Mouse (Mus musculus) MN1 (cell line): Measurements from ENCODE around the gene Il21r.
A peak's percentile ranks its signal among the peaks of the same experiment; 100 is the strongest.

Source experiments
- DNase-seq: peaks from one replicate; pipeline ENCODE4 v3.0.0-alpha.2; 2016; ENCODE audit warnings: low spot score

Il21r gene

DNA sequence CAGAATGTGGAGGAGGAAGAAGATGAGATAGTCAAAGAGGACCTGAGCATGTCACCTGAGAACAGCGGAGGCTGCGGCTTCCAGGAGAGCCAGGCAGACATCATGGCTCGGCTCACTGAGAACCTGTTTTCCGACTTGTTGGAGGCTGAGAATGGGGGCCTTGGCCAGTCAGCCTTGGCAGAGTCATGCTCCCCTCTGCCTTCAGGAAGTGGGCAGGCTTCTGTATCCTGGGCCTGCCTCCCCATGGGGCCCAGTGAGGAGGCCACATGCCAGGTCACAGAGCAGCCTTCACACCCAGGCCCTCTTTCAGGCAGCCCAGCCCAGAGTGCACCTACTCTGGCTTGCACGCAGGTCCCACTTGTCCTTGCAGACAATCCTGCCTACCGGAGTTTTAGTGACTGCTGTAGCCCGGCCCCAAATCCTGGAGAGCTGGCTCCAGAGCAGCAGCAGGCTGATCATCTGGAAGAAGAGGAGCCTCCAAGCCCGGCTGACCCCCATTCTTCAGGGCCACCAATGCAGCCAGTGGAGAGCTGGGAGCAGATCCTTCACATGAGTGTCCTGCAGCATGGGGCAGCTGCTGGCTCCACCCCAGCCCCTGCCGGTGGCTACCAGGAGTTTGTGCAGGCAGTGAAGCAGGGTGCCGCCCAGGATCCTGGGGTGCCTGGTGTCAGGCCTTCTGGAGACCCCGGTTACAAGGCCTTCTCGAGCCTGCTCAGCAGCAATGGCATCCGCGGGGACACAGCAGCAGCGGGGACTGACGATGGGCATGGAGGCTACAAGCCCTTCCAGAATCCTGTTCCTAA is 27.3 kb upstream of the Il21r start:
- no peak for DNase-seq

DNA sequence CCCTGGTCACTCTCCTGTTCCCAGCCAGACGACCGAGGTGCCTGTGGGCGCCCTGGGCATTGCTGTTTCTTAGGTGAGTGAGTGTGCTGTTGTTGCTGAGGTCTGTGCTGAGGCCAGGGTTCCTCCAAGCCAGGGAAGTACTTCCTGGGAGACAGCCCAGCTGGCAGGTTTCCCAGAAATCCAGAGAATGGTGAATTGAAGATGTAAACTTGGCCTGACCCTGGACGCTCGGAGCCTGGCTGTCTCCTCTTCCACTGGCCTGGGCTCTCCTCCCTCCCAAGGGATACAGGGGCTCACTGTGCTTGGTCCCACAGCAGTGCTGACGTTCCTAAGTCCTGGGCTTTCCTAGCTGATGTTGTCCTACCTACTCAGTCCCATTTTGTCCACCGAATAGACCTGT is 26.2 kb upstream of the Il21r start:
- DNase-seq: peak; percentile 92

DNA sequence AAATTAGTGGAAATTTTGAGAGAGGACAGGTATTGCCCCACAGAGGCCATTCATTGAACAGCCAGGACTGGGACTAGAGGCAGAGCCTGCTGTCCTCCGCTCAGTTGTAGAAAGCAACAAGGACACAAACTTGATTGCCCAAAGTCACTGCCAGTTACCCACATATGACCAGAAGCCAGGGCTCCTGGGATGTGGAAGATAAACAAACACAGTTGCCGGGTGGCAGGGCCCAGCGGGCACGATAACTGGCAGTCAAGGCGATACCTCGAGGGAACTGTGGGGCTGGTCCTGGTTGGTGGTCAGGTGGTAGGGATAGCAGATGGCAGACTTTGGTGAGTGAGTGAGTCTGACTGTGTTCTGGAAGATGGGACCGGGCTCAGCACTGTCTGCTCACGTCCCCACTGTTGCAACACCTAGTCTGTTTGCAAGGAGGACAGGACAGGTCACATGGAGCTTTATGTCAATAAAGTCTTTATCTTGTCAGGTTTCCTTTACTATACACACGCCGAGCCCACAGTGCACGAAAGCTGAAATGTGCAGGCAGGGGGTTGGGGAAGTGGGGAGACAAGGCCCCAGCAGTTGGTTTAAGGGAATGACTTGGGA is 25.6 kb upstream of the Il21r start:
- peak; percentile 61 for DNase-seq

DNA sequence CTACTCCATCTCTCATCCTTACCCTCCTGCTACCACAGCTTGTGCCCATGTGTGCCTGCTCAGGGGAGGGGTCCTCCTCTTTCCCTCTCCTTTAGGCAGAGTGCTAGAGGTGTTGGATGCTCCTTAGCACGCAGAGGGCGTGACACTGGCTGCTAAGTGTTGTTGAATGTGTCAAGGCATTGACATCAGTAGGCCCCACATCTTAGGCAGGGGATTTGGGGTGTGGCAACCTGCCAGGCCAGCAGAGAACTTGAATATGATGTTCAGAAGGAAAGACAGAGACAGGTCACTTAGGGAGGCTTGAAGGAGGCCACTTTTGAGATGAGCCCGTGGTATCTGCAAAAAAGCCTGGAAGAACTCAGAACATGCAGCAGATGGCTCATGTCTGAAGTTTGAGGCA is 25.1 kb upstream of the Il21r start:
- peak; percentile 11 for DNase-seq

DNA sequence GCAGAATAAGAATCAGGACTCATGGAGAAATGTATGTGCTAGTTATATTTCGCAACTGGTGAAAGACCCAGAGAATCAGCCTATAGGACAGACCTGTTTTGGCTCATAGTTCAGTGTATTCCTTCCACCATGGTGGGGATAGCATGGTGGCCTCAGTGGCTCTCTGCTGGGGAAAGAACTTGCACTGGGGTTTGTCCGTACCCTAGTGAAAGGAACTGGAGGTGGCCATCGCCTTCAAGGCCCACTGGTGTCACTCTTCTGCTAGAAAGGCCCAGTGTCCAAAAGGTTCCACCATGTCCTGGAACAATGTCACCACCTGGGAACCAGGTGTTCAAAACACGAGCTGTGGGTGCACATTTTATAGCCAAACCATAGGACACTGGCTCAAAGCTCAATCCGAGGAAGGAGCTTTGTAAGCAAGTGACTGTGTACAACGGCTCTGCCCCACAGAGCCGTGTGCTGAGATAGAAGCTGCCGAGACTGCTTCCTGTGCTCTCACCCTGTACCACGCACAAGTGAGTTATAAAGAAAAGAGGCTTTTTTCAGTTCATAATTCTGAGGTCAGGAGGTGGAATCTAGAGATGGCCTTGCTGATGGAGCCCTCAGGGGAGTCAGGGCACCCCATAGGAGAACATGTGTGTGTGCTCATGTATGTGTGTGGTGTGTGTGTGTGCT is 23.5 kb upstream of the Il21r start:
- DNase-seq: no peak

DNA sequence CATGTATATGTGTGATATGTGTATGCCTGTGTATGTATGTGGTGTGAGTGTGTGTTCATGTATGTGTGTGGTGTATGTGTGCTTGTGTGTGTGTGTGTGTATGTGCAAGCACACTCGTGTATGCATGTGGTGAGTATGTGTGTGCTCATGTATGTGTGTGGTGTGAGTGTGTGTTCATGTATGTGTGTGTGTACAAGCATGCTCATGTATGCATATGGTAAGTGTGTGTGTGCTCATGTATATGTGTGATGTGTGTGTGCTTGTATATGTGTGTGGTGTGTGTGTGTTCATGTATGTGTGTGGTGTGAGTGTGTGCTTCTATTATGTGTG is 23.0 kb upstream of the Il21r start:
- DNase-seq: no peak

DNA sequence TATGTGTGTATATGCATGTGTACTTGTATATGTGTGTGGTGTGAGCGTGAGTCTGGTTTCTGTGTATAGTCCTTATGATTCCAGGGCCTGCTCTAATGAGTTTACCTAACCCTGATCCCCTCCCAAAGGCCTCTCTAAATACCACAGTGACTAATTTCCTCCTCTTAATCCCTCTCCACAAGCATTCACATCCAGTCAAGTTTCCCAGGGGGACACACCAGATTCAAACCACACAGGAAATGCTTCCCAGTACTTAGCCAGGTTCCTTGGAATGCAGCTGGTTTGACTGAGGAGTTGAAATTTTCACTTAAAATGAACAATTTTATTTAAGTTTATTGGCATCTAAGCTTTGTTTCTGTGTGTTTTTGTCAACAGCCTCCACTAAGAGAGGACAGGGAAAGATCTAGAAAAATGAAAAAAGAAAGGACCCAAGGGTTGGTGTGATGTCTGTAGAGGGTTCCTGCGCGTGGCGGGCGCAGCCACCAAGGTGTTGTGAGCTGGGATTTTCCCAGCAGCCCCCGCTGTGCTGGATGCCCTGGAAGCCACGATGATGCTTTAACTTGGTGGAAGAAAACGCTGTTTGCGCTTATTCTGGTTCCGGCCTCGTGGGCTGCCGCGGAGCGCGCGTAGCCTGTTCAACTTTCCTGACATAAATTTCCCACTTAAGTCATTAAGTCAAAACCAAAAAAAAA is 22.5 kb upstream of the Il21r start:
- DNase-seq: no peak

DNA sequence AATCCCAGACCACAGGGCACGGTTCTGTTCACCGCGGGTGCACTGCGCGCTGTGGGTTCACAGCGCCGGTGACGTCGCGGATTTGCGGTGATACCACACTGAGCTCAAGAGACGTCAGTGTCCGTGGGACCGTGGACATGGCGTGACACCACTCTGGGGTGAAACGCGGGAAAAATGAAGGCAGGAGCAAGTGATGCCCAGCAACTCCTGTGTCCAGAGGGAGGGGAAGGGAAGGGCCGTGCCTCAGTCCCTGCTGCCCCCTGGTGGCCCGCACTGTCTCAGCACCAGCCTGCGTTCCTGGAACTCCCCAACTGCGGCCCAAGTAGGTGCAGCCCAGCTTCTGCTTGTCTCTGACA is 21.9 kb upstream of the Il21r start:
- peak; percentile 83 for DNase-seq

DNA sequence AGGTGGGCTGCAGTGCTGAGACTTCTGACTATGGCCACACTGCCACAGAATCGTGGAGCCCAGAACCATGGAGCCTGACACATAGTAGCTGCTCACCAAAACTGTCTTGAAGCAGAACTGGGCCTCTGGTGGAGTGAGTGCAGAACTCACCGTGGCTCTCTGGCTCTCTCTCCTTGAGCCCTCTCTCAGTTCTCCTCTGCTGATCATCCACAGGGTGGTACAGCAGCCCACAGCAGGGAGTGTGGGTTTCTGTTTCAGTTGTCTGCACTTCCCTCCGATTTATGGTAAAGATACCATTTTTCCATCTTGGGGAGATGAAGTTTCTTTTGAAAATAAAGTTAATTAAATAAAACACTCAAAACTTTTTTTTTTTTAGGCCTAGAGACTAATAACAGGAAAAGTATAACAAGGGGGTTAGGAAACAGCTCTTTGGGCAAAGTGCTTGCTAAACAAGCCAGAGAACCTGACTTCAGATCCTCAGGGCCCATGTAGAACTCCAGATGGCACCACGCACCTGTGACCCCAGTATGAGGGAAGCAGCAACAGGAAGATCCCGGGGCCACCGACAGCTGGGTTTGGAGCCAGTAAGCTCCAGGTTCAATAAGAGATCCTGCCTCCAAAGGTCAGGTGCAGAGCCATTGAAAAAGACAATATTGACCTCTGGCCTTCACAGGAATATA is 19.8 kb upstream of the Il21r start:
- no peak for DNase-seq

DNA sequence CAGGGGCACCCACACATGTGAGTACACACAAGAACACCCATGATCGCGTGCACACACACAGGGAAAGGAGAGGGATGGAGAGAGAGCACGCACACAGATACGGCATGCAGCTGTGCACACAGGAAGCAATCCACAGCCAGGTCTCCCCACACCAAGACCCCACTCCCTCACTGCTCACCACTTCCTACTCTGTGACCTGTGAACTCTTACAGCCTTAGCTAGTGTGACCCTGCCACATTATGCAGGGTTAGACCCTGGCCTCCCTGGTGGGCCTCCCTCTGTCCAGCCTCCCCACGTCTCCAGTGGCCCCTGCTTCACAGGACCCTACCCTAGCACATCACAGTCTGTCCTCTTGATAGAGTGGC is 19.2 kb upstream of the Il21r start:
- no peak for DNase-seq

DNA sequence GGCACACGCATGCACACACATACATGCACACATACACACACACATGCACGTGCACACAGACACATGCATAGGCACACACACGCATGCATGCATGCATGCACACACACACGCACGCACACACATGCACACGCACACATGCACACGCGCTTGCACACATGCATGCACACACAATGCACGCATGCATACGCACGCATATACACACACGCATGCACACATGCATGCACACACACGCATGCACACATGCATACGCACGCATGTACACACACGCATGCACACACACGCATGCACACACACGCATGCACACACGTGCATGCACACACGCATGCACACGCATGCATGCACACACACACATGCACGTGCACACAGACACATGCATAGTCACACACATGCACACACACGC is 16.9 kb upstream of the Il21r start:
- no peak for DNase-seq

DNA sequence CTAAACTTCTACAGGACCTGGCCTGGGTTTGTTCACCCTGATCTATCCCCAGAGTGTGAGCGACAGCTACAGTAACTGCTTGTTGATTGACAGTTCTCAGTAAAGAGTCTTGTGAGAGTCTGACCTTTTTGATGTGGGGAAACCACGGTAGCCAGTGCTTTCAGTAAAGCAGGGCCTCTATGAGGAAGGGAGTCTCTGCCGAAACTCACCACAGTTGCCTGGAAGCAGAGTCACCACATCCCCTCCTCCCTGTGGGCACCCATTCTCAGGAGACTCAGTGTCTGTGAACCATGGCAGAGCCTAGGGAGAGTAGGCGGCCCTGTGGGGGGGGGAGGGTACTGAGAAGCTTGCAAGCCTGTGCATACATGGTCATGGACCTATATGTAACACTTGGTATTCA is 14.5 kb upstream of the Il21r start:
- DNase-seq: no peak

DNA sequence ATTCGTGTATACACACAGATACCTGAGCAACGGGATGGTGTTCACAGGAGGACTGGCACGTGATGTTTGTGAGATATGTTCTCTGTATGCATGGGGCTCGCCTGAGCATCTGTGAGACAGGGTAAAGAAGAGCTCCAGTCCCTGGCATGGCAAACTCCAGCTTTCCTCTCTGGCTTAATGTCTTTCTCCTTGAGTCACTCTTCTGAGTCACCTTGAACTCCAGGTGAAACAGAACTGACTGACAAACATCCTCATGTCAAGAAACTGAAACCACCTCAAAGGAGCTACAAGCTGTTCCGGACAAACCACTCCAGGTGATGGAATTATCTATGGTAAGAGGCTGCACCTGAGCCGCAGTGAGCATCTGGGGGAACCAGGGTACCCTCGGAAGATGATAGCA is 13.3 kb upstream of the Il21r start:
- DNase-seq: no peak

DNA sequence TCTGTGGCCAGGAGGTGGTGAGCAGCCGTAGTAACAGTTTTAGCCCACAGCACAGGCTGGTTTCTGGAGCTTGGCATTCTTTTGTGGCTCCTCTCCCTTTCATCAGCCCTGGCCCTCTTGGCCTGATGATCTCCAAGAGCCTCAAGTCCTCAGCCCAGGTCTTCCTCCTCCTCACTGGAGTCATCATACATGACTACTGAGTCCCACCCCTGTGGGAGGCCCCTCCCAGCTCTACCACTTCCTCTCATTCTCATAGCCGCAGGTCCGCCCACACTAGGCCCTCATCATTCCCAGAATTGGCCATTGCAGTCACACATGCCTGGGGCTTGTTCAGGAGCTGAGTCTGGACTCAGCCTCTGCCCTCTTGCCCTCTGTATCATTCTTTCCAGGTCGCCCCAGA is 9.4 kb upstream of the Il21r start:
- DNase-seq: no peak

DNA sequence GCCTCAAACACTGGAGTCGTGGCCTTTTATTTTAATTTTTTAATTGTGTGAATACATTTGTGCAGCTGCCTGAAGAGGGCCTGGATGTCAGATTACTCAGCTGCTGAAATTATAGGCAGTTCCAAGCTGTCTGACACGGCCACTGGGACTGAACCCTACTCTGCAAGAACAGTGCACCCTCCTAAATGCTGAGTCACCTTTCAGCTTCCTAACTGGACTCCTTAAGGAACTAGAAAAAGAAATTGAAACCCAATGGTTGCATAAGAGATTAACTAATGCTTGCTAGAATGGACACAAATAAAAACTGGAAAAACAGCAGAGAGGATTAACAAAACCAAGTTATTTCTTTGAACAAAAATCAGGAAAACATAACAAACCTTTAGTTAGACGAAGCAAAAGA is 6.8 kb upstream of the Il21r start:
- DNase-seq: no peak

DNA sequence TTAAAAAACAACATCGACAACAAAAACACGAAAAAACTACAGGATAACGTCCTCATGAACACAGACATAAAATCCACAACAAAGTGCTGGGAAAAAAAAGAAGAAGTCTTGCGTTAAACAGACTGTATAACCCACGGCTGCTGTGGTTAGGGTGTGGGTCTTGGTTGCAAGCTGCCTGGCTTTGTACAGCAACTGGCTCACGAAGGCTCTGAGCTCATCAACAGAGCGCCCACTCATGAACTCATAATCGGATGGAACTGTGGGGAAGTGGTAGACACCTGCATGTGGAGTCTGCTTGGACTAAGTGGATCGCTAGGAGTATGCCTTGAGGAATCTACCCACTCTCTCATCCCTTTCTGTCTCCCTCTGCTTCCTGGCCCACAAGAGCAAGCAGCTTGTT is 6.1 kb upstream of the Il21r start:
- no peak for DNase-seq

DNA sequence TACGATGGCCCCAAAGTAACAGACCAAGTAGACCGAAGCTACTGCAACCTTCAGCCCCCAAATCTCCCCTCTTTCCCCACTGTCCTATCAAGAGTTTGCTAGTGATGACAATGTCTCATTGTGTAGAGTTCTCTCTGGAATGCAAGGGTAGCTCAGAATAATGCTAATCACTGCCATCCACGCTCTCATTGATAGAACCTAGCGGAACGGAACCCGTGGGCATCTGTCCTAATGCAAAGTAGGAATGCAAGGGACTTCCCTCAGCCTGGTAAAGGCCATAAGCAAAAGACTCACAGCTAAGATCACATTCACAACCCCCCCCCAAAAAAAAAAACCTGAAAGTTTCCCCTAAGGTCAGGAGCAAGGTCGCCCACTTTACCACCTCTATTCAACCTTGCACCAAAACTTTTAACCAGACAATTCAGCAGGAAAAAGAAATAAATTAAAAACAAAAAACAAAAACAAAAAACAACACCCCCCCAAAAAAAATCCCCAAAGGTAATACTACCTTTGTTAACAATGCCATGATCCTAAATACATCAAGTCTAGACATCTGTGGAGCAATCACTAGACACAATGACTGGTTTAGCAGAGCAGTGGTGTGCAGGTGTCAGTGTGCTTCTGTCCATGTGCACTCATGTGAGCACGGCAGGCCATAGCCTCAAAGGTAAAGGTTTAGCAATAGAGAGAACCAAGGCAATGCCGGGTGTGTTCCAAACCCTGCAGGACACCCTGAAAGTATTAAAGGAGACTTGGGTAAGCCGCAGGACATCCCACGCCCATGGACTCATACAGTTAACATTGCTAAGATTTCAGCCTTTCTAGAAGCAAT is 5.5 kb upstream of the Il21r start:
- DNase-seq: no peak

DNA sequence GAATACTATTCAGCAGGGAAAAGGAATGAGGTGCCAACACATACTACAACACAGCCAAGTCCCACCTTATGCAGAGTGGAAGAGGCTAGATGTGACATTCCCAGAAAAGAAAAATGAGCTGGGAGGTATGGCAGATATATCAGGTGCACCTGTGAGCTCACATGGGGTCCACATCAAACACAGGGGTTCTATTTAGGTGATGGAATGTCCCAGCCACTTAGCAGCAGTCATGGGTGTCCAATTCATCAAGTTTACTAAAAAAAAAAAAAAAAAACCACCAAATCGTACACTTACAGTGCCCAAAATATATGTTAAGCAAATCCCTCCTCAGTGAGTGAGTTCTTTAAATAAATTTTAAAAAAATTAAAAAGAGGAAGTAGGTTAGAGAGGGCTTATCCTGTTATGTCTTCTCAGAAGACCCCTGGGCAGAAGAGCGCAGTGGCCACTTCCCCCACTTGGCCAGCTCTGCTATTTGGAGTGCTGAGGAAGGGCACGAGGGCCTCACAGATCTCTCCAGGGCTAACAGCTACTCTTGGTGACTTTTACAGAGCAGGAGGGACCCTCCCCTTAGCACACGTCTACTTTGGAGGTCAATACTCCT is 3.8 kb upstream of the Il21r start:
- DNase-seq: no peak

DNA sequence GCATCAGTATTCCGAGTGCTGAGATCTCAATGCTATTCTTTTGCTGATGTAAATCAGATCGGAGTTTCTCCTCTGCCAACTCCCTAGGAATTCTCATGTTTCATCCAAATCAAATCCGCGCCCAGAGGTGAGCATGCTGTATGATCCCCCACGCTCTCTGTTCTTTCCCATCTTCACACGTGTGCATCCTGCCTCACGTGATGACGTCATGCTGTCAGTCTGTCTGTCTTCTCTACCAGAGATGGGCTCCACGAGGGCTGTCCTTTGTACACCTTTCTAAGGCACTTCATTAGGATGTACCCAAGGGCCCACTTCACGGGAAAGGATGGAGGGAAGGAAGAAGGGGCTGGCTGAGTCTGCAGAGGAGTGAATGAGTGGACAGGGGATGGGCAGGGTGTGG is 3.1 kb upstream of the Il21r start:
- DNase-seq: no peak

DNA sequence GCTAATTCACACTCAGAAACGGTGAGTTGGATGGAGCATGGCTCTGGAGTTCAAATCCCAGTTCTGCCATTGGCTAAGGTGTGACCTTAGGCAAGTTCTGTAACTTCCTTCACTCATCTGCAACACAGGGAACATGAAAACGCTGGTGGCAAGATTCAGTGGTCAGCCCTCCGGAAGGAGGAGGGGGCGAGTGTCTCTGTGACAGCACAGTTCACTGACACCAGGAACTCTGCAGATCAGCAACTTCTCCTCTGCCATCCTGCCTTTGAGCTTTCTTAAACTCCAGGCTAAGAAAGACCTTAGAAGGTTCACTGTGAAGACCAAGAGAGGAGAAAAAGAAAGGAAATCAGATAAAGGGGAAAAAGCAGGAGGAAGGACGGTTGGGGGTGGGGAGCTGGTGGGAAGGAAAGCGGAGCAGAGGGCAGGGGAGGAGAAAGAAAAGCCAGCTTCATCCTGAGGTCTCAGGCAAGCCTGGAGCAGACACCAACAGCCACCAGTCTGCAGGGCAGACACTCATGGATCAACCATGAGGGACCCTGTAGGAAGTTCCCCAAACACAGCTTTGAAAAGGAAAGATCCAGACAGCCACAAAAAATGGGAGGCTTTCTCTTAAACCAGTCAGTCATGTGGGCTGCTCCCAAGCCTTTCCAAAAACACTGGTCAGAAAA is 2.5 kb upstream of the Il21r start:
- no peak for DNase-seq

DNA sequence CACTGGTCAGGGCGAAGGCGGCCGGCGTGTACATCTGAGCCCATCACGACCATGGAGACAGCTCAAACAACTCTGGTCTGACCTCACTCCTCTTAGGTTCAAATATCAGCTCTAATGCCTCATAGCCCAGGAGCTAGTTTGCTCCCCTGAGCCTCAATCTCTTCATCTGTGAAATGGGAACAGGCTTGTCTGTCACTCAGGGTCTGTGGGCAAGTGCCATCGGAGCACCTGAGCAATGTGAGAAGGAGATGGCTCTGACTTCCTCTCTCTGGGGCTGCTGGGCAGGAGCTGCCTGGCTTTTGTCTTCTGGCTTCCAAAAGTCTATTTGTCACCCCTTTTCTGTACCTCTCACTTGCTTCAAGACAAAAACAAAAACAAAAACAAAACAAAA is 2.0 kb upstream of the Il21r start:
- no peak for DNase-seq
